In the genomic region with DNA sequence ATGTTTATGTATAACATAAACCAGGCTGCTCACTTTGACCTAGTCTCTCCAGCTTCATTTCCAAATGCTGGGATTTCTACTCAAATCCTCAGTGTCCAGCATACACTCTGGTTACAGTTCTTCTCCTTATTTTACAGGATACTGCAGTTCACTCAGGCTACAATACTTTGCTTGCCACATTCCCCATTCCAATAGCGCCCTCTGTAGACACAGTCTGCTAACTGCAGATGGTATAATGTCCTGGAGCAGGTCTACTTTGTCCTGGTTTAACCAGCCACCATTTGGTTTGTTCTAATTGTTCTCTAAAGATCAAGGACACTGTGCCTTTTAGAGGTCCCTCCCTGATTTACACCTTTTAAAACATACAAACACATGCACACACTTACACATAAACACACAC, we compare ENCODE assay signal across 9 mouse cellular contexts. TPM values are rescaled to one million over a fixed set of nuclear protein-coding genes. Genes with fewer than 3 reads are reported as not detected.
DNase-seq lines count a peak whose midpoint lies in the region; ATAC-seq lines count a peak whose summit lies in the region.
"Had no signal": no experiment of that assay in that cellular context is flagged by ENCODE, and none has a peak within 500 bp of the region (broad histone marks: within the 10 kb centered on the region; RNA-seq: fewer than 3 reads in every experiment).

No protein-coding gene starts in this region.

- no peaks in the 10 kb centered on the region for H3K9me3 ChIP-seq in kidney, embryonic 14.5 days (ENCODE audit: control insufficient read depth, low read length)
- no peaks in the 10 kb centered on the region for H3K9me3 ChIP-seq in neural tube, embryonic 11.5 days (ENCODE audit: control insufficient read depth, low read length)
- H3K9me3 ChIP-seq: hindbrain, embryonic 15.5 days had no signal

- H3K4me3 ChIP-seq in kidney, embryonic 14.5 days (ENCODE audit: low read length) = no peak overlapping the region
- no peak overlapping the region for H3K4me3 ChIP-seq in neural tube, embryonic 11.5 days (ENCODE audit: low read depth, low read length)
- H3K4me3 ChIP-seq: hindbrain, embryonic 15.5 days had no signal

- intact Hi-C loops in gastrocnemius, postnatal 14 days (cut with DNase I; ENCODE audit: low total_unique reads) = no loop called here

- H3K27me3 ChIP-seq in kidney, embryonic 14.5 days (ENCODE audit: control insufficient read depth, insufficient read depth, low read length) = no peaks in the 10 kb centered on the region
- no peaks in the 10 kb centered on the region for H3K27me3 ChIP-seq in neural tube, embryonic 11.5 days (ENCODE audit: control insufficient read depth, insufficient read depth, low read length)
- H3K27me3 ChIP-seq: hindbrain, embryonic 15.5 days had no signal

- no peak overlapping the region for H3K4me2 ChIP-seq in kidney, embryonic 14.5 days (replicated peaks; ENCODE audit: low read depth, low read length)
- H3K4me2 ChIP-seq in neural tube, embryonic 11.5 days (ENCODE audit: low read depth) = no peak overlapping the region
- H3K4me2 ChIP-seq: hindbrain, embryonic 15.5 days had no signal

- H3K36me3 ChIP-seq in kidney, embryonic 14.5 days (ENCODE audit: control insufficient read depth, insufficient read depth, low read length) = no peaks in the 10 kb centered on the region
- H3K36me3 ChIP-seq in neural tube, embryonic 11.5 days (ENCODE audit: control insufficient read depth, insufficient read depth, low read length) = no peaks in the 10 kb centered on the region
- H3K36me3 ChIP-seq: hindbrain, embryonic 15.5 days had no signal

- H3K9ac ChIP-seq in kidney, embryonic 14.5 days (ENCODE audit: low read depth, low read length) = no peak overlapping the region
- no peak overlapping the region for H3K9ac ChIP-seq in neural tube, embryonic 11.5 days (ENCODE audit: low read length)
- H3K9ac ChIP-seq: hindbrain, embryonic 15.5 days had no signal

- 4% methylated on average over 1 of the region's 1 CpGs for WGBS in kidney, embryonic 14.5 days
- 0% methylated on average over 1 of the region's 1 CpGs for whole genome bisulfite sequencing in neural tube, embryonic 11.5 days

- ATAC-seq in kidney, embryonic 14.5 days (ENCODE audit: low FRiP score, low TSS enrichment) = no peak
- ATAC-seq in common myeloid progenitor, adult 5-6 weeks (replicated peaks; ENCODE audit: low read depth, poor library complexity, severe bottlenecking) = 0 out of 2 replicates have a peak, but pooled peaks have one; percentile 42
- no peak for ATAC-seq in neural tube, embryonic 11.5 days (ENCODE audit: insufficient read depth, low FRiP score, low TSS enrichment)

- no peaks in the 10 kb centered on the region for H3K4me1 ChIP-seq in kidney, embryonic 14.5 days (ENCODE audit: control insufficient read depth, insufficient read depth, low read length)
- no peaks in the 10 kb centered on the region for H3K4me1 ChIP-seq in neural tube, embryonic 11.5 days (ENCODE audit: control insufficient read depth, insufficient read depth, low read length)
- H3K4me1 ChIP-seq: hindbrain, embryonic 15.5 days had no signal

- no peak overlapping the region for H3K27ac ChIP-seq in kidney, embryonic 14.5 days (ENCODE audit: low read depth, low read length)
- H3K27ac ChIP-seq in neural tube, embryonic 11.5 days (ENCODE audit: low read depth, low read length) = no peak overlapping the region
- H3K27ac ChIP-seq: hindbrain, embryonic 15.5 days had no signal

- DNase-seq in kidney, adult 9 months = peak; percentile 7
- peak; percentile 55 for DNase-seq in 3T3-L1 (ENCODE audit: low read depth, low spot score)
- DNase-seq in B cell, adult 2 months = peak; percentile 11 to 18
- DNase-seq in neural tube, embryonic 11.5 days (ENCODE audit: low spot score) = peak; percentile 16
- no peak for DNase-seq in Muller cell, postnatal 12 days (ENCODE audit: inconsistent ontology term)
- DNase-seq in gastrocnemius, postnatal 14 days = no peak

RNA-seq across cellular contexts. Expression of a gene that starts 44.1 kb away (rescaled TPM):
- polyA plus RNA-seq in kidney, embryonic 14.5 days (2014; fragmentation: Nextera tagmentation; extraction: Ambion mirVana) = not detected in 2 replicates
- not detected in 2 replicates for total RNA-seq in common myeloid progenitor, adult 5-6 weeks (2017)
- not detected in 2 replicates for polyA plus RNA-seq in neural tube, embryonic 11.5 days (2014; fragmentation: Nextera tagmentation; extraction: Ambion mirVana)
- not detected for total RNA-seq in gastrocnemius, postnatal 14 days (2021)
- polyA plus RNA-seq: hindbrain, embryonic 15.5 days had no signal

Comparison
In these comparisons a context has a peak if more than half of its experiments do, and no peak if none do; other contexts are left out.
1. DNase-seq: peak in kidney, adult 9 months (single experiment), 3T3-L1 (single experiment), B cell, adult 2 months (2 of 2) and neural tube, embryonic 11.5 days (single experiment); none in Muller cell, postnatal 12 days (single experiment) and gastrocnemius, postnatal 14 days (single experiment).